Mouse (Mus musculus) forebrain, embryonic 10.5 days (tissue): Measurements from ENCODE around the gene Pla1a. TPM values are rescaled to one million over a fixed set of nuclear protein-coding genes. Genes with fewer than 3 reads are reported as not detected.

Source experiments
- DNase-seq: peaks from one replicate; pipeline ENCODE4 v3.0.0-alpha.2; 2017; ENCODE audit warnings: low spot score; ENCODE audit errors: extremely low spot score
- H3K27ac ChIP-seq: fragments of 300-500 bp; sonication (generic); 2 replicates; pipeline ENCODE4 v1.5.1; 2016; ENCODE audit warnings: mild to moderate bottlenecking
- H3K27me3 ChIP-seq: fragments of 300-500 bp; sonication (generic); 2 replicates; pipeline ENCODE4 v1.6.1; 2016; ENCODE audit warnings: mild to moderate bottlenecking; ENCODE audit not compliant: poor library complexity, severe bottlenecking
- H3K36me3 ChIP-seq: fragments of 300-500 bp; sonication (generic); replicated peaks from 2 replicates; pipeline ENCODE4 v1.6.1; 2016; ENCODE audit warnings: mild to moderate bottlenecking, moderate library complexity
- H3K4me1 ChIP-seq: fragments of 300-500 bp; sonication (generic); 2 replicates; pipeline ENCODE4 v1.6.1; 2016
- H3K4me3 ChIP-seq: fragments of 300-500 bp; sonication (generic); 2 replicates; pipeline ENCODE4 v1.5.1; 2016; ENCODE audit warnings: mild to moderate bottlenecking, moderate library complexity
- H3K9me3 ChIP-seq: fragments of 300-500 bp; sonication (generic); 2 replicates; pipeline ENCODE4 v1.6.1; 2016; ENCODE audit warnings: mild to moderate bottlenecking, moderate library complexity
- WGBS: fragments of 180-500 bp; shearing (Covaris S2); methylation state at CpG from one replicate; pipeline ENCODE4 v1.1.7; 2016; 5-methylcytosine and 5-hydroxymethylcytosine counted together
- polyA plus RNA-seq: library from polyadenylated mRNA; unstranded; fragments of >200 nt; fragmentation: Nextera tagmentation; extraction: Ambion mirVana; gene quantifications from 2 replicates; pipeline ENCODE4 v1.2.1, GENCODE M21; 2016

The Pla1a gene
- polyA plus RNA-seq, 1 experiment from 2014 or later, result not detected

- 0 out of 2 replicates have a peak, but pooled peaks cover 4% of the 10 kb centered on the region for H3K4me1 ChIP-seq
- DNase-seq, result no peak
- no peaks in the 10 kb centered on the region for H3K27me3 ChIP-seq
- 39% methylated on average over 3 of the region's 3 CpGs for WGBS
- H3K27ac ChIP-seq, result no peak overlapping the region
- H3K4me3 ChIP-seq, result no peak overlapping the region
- H3K36me3 ChIP-seq, result no peaks in the 10 kb centered on the region
- H3K9me3 ChIP-seq, result no peaks in the 10 kb centered on the region
These were observed 35.7 kb upstream of the Pla1a start for GRCm38 (mm10) chr16:38468706-38469018.

- Histone ChIP-seq H3K27me3 (no peaks in the 10 kb centered on the region), H3K36me3 (no peaks in the 10 kb centered on the region), H3K9me3 (no peaks in the 10 kb centered on the region), H3K4me3 (no peak overlapping the region), H3K4me1 (0 out of 2 replicates have a peak, but pooled peaks cover 4% of the 10 kb centered on the region), H3K27ac (no peak overlapping the region)
- DNase-seq, result no peak
- WGBS, result 83% methylated on average over 8 of the region's 8 CpGs
These were observed 35.2 kb upstream of the Pla1a start for GRCm38 (mm10) chr16:38467917-38468705.

- Histone ChIP-seq H3K36me3 (no peaks in the 10 kb centered on the region), H3K27me3 (no peaks in the 10 kb centered on the region), H3K4me3 (no peak overlapping the region), H3K27ac (no peak overlapping the region), H3K4me1 (0 out of 2 replicates have a peak, but pooled peaks cover 4% of the 10 kb centered on the region), H3K9me3 (no peaks in the 10 kb centered on the region)
- WGBS, result 88% methylated on average over 13 of the region's 13 CpGs
- DNase-seq, result no peak
These were observed 34.4 kb upstream of the Pla1a start for GRCm38 (mm10) chr16:38467091-38467916.

GRCm38 (mm10) chr16:38466089-38466488, 33.1 kb upstream of the Pla1a start:
- no peak overlapping the region for H3K27ac ChIP-seq
- WGBS, result 84% methylated on average over 4 of the region's 4 CpGs
- DNase-seq, result no peak
- H3K9me3 ChIP-seq, result no peaks in the 10 kb centered on the region
- 0 out of 2 replicates have a peak, but pooled peaks cover 4% of the 10 kb centered on the region for H3K4me1 ChIP-seq
- H3K27me3 ChIP-seq, result no peaks in the 10 kb centered on the region
- no peak overlapping the region for H3K4me3 ChIP-seq
- no peaks in the 10 kb centered on the region for H3K36me3 ChIP-seq

GRCm38 (mm10) chr16:38463305-38463704, 30.4 kb upstream of the Pla1a start:
- Histone ChIP-seq H3K27ac (no peak overlapping the region), H3K27me3 (no peaks in the 10 kb centered on the region; the same call in 1 of the 2 replicates), H3K4me1 (no peaks in the 10 kb centered on the region), H3K9me3 (no peaks in the 10 kb centered on the region), H3K36me3 (no peaks in the 10 kb centered on the region), H3K4me3 (no peak overlapping the region)
- DNase-seq, result no peak
- WGBS, result 89% methylated on average over 5 of the region's 5 CpGs

GRCm38 (mm10) chr16:38462161-38462560, 29.2 kb upstream of the Pla1a start:
- H3K4me3 ChIP-seq, result no peak overlapping the region
- no peaks in the 10 kb centered on the region; the same call in 1 of the 2 replicates for H3K27me3 ChIP-seq
- H3K9me3 ChIP-seq, result no peaks in the 10 kb centered on the region
- H3K27ac ChIP-seq, result no peak overlapping the region
- DNase-seq, result no peak
- no peaks in the 10 kb centered on the region for H3K4me1 ChIP-seq
- 89% methylated on average over 7 of the region's 7 CpGs for WGBS
- H3K36me3 ChIP-seq, result no peaks in the 10 kb centered on the region

GRCm38 (mm10) chr16:38461749-38462148, 28.8 kb upstream of the Pla1a start:
- WGBS, result 89% methylated on average over 8 of the region's 8 CpGs
- no peaks in the 10 kb centered on the region for H3K36me3 ChIP-seq
- H3K9me3 ChIP-seq, result no peaks in the 10 kb centered on the region
- H3K4me3 ChIP-seq, result no peak overlapping the region
- H3K27me3 ChIP-seq, result no peaks in the 10 kb centered on the region; the same call in 1 of the 2 replicates
- H3K27ac ChIP-seq, result no peak overlapping the region
- DNase-seq, result no peak
- no peaks in the 10 kb centered on the region for H3K4me1 ChIP-seq

- Histone ChIP-seq H3K4me3 (no peak overlapping the region), H3K9me3 (no peaks in the 10 kb centered on the region), H3K36me3 (no peaks in the 10 kb centered on the region), H3K4me1 (no peaks in the 10 kb centered on the region), H3K27ac (no peak overlapping the region), H3K27me3 (no peaks in the 10 kb centered on the region; the same call in 1 of the 2 replicates)
- 94% methylated on average over 4 of the region's 4 CpGs for WGBS
- no peak for DNase-seq
These were observed 27.0 kb upstream of the Pla1a start for GRCm38 (mm10) chr16:38459990-38460389.

- H3K27ac ChIP-seq, result no peak overlapping the region
- no peak overlapping the region for H3K4me3 ChIP-seq
- no peaks in the 10 kb centered on the region for H3K9me3 ChIP-seq
- H3K36me3 ChIP-seq, result no peaks in the 10 kb centered on the region
- 86% methylated on average over 6 of the region's 6 CpGs for WGBS
- H3K4me1 ChIP-seq, result no peaks in the 10 kb centered on the region
- H3K27me3 ChIP-seq, result no peaks in the 10 kb centered on the region; the same call in 1 of the 2 replicates
- no peak for DNase-seq
These were observed 25.8 kb upstream of the Pla1a start for GRCm38 (mm10) chr16:38458600-38459280.

GRCm38 (mm10) chr16:38456812-38457567, 24.0 kb upstream of the Pla1a start:
- H3K27ac ChIP-seq, result no peak overlapping the region
- no peaks in the 10 kb centered on the region; the same call in 1 of the 2 replicates for H3K27me3 ChIP-seq
- 69% methylated on average over 11 of the region's 11 CpGs for WGBS
- H3K9me3 ChIP-seq, result no peaks in the 10 kb centered on the region
- peaks cover 8% of the 10 kb centered on the region for H3K4me1 ChIP-seq
- no peaks in the 10 kb centered on the region for H3K36me3 ChIP-seq
- H3K4me3 ChIP-seq, result no peak overlapping the region
- DNase-seq, result no peak

- Histone ChIP-seq H3K36me3 (peaks cover under 1% of the 10 kb centered on the region), H3K27me3 (no peaks in the 10 kb centered on the region; the same call in 1 of the 2 replicates), H3K27ac (no peak within 1 kb of the TSS), H3K4me1 (peaks cover 18% of the 10 kb centered on the region), H3K4me3 (no peak within 1 kb of the TSS), H3K9me3 (no peaks in the 10 kb centered on the region)
- 80% methylated on average over 17 of the region's 17 CpGs for WGBS
- no peak for DNase-seq
These were observed 22.8 kb upstream of the Pla1a start, which contains the start of gene Cd80 for GRCm38 (mm10) chr16:38455511-38456418. Gene Cd80, plus strand, starts transcription at chr16:38455561.
